17 mouse cellular contexts compared by ENCODE assay signal in the genomic region with DNA sequence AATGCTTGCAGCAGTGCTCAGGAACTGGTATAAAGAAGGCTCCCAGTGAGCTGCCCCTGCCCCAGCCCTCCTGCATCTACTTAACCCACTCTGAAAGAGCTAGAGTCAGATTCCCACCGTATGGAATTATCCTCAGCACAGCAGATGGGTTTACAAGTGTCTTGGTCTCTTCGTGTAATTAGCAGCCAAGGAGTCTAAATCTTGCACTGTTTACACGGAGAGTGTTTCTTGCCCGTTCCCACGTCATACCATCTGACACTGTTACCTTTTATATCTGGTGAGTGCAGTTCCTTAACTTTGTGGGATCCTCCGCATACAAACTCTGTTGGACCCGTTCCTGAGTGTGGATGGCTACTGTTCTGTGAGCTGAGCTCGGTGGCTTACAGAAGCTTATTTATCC.
DNase-seq lines count a peak whose midpoint lies in the region; ATAC-seq and TF ChIP-seq lines count a peak whose summit lies in the region.
"Had no signal": no experiment of that assay in that cellular context is flagged by ENCODE, and none has a peak within 500 bp of the region (broad histone marks: within the 10 kb centered on the region; RNA-seq: fewer than 3 reads in every experiment).

No protein-coding gene starts in this region.

- no peaks in the 10 kb centered on the region for H3K36me3 ChIP-seq in midbrain, postnatal 0 days (ENCODE audit: insufficient read depth, low read length)
- H3K36me3 ChIP-seq: neural tube, embryonic 13.5 days had no signal

- intact Hi-C loops in left cerebral cortex, postnatal 4 days (cut with DNase I): no loop called here

- no peak overlapping the region for H3K4me3 ChIP-seq in midbrain, postnatal 0 days (ENCODE audit: low read depth, low read length)
- H3K4me3 ChIP-seq: neural tube, embryonic 13.5 days had no signal

- no peak overlapping the region for H3K9ac ChIP-seq in midbrain, postnatal 0 days (replicated peaks; ENCODE audit: low read length, poor library complexity, severe bottlenecking)
- H3K9ac ChIP-seq: hindbrain, embryonic 14.5 days; lung, embryonic 14.5 days; neural tube, embryonic 13.5 days had no signal

- no peak for TF ChIP-seq CTCF in midbrain, postnatal 0 days (IDR thresholded peaks at IDR 0.05)

- H3K27me3 ChIP-seq in midbrain, postnatal 0 days (ENCODE audit: insufficient read depth, low read length): no peaks in the 10 kb centered on the region
- H3K27me3 ChIP-seq: neural tube, embryonic 13.5 days had no signal

- H3K4me2 ChIP-seq in midbrain, postnatal 0 days (ENCODE audit: low read depth, low read length, poor library complexity, severe bottlenecking): no peak overlapping the region
- H3K4me2 ChIP-seq: hindbrain, embryonic 14.5 days; liver, embryonic 11.5 days; lung, embryonic 14.5 days; neural tube, embryonic 13.5 days had no signal

- DNase-seq in left cerebral cortex, adult 11 months (ENCODE audit: low spot score): peak; percentile 29
- no peak for DNase-seq in left cerebral cortex, postnatal 4 days
- peak; percentile 21 to 74 for DNase-seq in frontal cortex, postnatal 36 days (ENCODE audit: low spot score in 2 of 2)
- peak; percentile 58 for DNase-seq in right cerebral cortex, adult 18-20 months
- DNase-seq in cerebellum, adult 11-12 months: no peak
- no peak for DNase-seq in midbrain, postnatal 0 days (ENCODE audit: low spot score)
- no peak for DNase-seq in Muller cell, postnatal 12 days (ENCODE audit: inconsistent ontology term)
- DNase-seq: adrenal gland, postnatal 10 days; cerebellum, postnatal 10 days; gastrocnemius, postnatal 14 days; heart, postnatal 10 days; lung, embryonic 14.5 days had no signal

- no peaks in the 10 kb centered on the region for H3K4me1 ChIP-seq in midbrain, postnatal 0 days (ENCODE audit: insufficient read depth, low read length)
- H3K4me1 ChIP-seq: neural tube, embryonic 13.5 days had no signal

- no peaks in the 10 kb centered on the region for H3K9me3 ChIP-seq in midbrain, postnatal 0 days (ENCODE audit: low read length)
- H3K9me3 ChIP-seq: neural tube, embryonic 13.5 days had no signal

- ATAC-seq in midbrain, postnatal 0 days (ENCODE audit: low FRiP score): no peak
- ATAC-seq: CD4-positive, CD25-positive, alpha-beta regulatory T cell, adult 4 months; intestine, embryonic 16.5 days had no signal

- WGBS in midbrain, postnatal 0 days: 72% methylated on average over 8 of the region's 8 CpGs

- no peak overlapping the region for H3K27ac ChIP-seq in midbrain, postnatal 0 days (ENCODE audit: low read depth, low read length)
- H3K27ac ChIP-seq: hindbrain, embryonic 14.5 days; neural tube, embryonic 13.5 days had no signal

Comparison
In these comparisons a context has a peak if more than half of its experiments do, and no peak if none do; other contexts are left out.
1. DNase-seq: peak in left cerebral cortex, adult 11 months (single experiment), frontal cortex, postnatal 36 days (2 of 2) and right cerebral cortex, adult 18-20 months (single experiment); none in left cerebral cortex, postnatal 4 days (single experiment), cerebellum, adult 11-12 months (single experiment), midbrain, postnatal 0 days (single experiment) and Muller cell, postnatal 12 days (single experiment).